Mouse (Mus musculus) forebrain, embryonic 15.5 days (tissue): ENCODE measurements around the gene Ston1. TPM values are rescaled to one million over a fixed set of nuclear protein-coding genes. Genes with fewer than 3 reads are reported as not detected.

Experiments used
- ATAC-seq: fragments of 200-750 bp; cut with Nextera tagmentation; replicated peaks from 2 replicates; pipeline ENCODE4 v1.8.0; 2017; ENCODE audit warnings: mild to moderate bottlenecking, moderate TSS enrichment, moderate library complexity
- H3K27ac ChIP-seq: fragments of 300-500 bp; sonication (generic); replicated peaks from 2 replicates; pipeline ENCODE4 v1.5.1; 2015; ENCODE audit warnings: mild to moderate bottlenecking, inconsistent platforms
- H3K27me3 ChIP-seq: fragments of 300-500 bp; sonication (generic); 2 replicates; pipeline ENCODE4 v1.6.1; 2015; ENCODE audit warnings: inconsistent platforms
- H3K36me3 ChIP-seq: fragments of 300-500 bp; sonication (generic); 2 replicates; pipeline ENCODE4 v1.6.1; 2015; ENCODE audit warnings: mild to moderate bottlenecking, inconsistent platforms
- H3K4me1 ChIP-seq: fragments of 300-500 bp; sonication (generic); 2 replicates; pipeline ENCODE4 v1.6.1; 2015; ENCODE audit warnings: inconsistent platforms
- H3K4me2 ChIP-seq: fragments of 300-500 bp; sonication (generic); replicated peaks from 2 replicates; pipeline ENCODE4 v1.6.1; 2015; ENCODE audit warnings: mild to moderate bottlenecking, inconsistent platforms
- H3K4me3 ChIP-seq: fragments of 300-500 bp; sonication (generic); 2 replicates; pipeline ENCODE4 v1.5.1; 2015; ENCODE audit warnings: mild to moderate bottlenecking, inconsistent platforms
- H3K9ac ChIP-seq: fragments of 300-500 bp; sonication (generic); replicated peaks from 2 replicates; pipeline ENCODE4 v1.6.1; 2015; ENCODE audit warnings: mild to moderate bottlenecking, inconsistent platforms
- H3K9me3 ChIP-seq: fragments of 300-500 bp; sonication (generic); 2 replicates; pipeline ENCODE4 v1.6.1; 2016; ENCODE audit warnings: inconsistent platforms
- WGBS: fragments of 180-500 bp; shearing (Covaris S2); methylation state at CpG from one replicate; pipeline ENCODE4 v1.1.7; 2015; ENCODE audit warnings: mixed read lengths; 5-methylcytosine and 5-hydroxymethylcytosine counted together
- polyA plus RNA-seq: library from polyadenylated mRNA; unstranded; fragments of >200 nt; fragmentation: Nextera tagmentation; extraction: Ambion mirVana; gene quantifications from 2 replicates; pipeline ENCODE4 v1.2.1, GENCODE M21; 2015

Gene Ston1
- polyA plus RNA-seq, 1 experiment from 2014 or later, result 1.9 TPM

DNA sequence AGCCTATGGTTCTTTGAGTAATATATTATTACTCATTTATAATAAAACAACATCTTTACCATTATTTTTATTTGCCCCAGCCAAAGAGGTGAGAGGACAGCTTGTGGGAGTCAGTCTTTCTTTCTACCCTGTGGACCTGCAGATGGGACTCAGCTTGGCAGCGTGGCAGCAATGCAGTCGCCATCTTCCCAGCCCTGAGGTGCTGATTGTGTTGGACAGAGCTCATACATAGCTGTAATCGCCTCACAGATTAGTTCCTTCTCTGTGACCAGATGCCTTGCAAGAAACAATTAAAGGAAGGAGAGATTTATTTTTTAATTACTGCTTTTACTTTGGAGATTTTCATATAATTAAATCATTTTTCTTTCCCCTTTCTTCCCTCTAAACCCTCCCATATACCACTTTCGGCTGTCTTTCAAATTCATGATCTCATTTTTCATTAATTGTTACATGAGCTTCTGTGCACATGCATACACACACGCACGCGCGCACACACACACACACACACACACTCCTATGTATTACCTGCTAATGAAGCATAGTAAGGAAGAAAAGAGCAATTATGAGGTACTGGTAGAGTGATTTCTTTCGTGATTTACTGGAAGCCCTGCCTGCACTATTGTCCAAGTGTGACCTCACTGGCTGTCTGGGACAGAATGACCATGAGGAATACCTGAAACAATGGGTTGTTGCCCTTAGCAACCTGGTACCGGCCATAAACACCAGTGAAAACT, 27.5 kb upstream of the Ston1 start:
- Histone ChIP-seq H3K27ac (peak overlapping the region; percentile 46; the same call in 1 of the 2 replicates), H3K36me3 (peaks cover 52% of the 10 kb centered on the region), H3K27me3 (no peaks in the 10 kb centered on the region), H3K9me3 (no peaks in the 10 kb centered on the region), H3K9ac (no peak overlapping the region), H3K4me2 (no peak overlapping the region), H3K4me1 (0 out of 2 replicates have a peak, but pooled peaks cover 4% of the 10 kb centered on the region), H3K4me3 (no peak overlapping the region)
- WGBS, result 44% methylated on average over 10 of the region's 10 CpGs
- peak; percentile 38; the same call in 1 of the 2 replicates for ATAC-seq

DNA sequence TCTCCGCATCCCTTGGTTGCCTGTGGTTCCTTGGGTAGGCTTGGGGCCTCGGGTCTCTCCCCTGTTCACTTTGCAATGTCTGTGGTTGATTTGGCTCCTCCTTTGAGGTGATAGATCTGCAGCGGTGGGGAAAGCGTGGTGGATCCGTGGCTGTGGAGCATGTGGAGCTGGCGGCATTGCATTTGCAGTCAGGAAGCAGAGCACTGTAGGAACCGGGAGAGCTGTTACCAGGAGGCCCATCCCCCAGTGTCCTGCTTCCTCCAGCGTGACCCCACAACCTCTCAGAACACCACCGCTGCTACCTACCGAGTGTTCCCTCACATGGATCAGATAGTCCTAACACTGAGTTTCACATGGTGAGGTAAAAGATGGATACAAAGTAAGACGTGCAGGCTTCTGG, 26.7 kb upstream of the Ston1 start:
- no peak for ATAC-seq
- H3K9me3 ChIP-seq, result no peaks in the 10 kb centered on the region
- 0 out of 2 replicates have a peak, but pooled peaks cover 4% of the 10 kb centered on the region for H3K4me1 ChIP-seq
- H3K4me3 ChIP-seq, result no peak overlapping the region
- no peak overlapping the region for H3K4me2 ChIP-seq
- no peak overlapping the region for H3K9ac ChIP-seq
- WGBS, result 88% methylated on average over 11 of the region's 11 CpGs
- H3K27ac ChIP-seq, result no peak overlapping the region
- H3K27me3 ChIP-seq, result no peaks in the 10 kb centered on the region
- H3K36me3 ChIP-seq, result peaks cover 54% of the 10 kb centered on the region

DNA sequence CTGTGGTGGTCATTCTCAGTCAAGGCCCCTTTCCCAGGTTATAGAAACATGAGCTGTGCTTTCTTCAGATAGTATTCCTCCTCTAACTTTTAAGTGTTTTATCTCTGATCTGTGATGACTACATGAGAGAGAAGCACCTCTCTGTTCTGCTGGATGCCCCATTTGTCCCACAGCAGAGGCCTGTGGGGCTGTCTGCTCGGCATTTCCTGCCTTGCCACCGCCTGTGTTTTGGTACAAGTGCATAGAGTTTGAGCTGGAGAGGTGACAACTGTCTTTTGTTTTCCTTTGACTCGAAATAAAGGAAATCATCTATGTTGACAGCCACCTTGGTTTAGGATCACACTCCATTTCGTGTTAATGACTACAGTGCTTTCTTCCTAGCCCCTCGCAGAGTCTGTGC, 22.7 kb upstream of the Ston1 start:
- Histone ChIP-seq H3K4me2 (no peak overlapping the region), H3K9me3 (no peaks in the 10 kb centered on the region), H3K36me3 (peaks cover 59% of the 10 kb centered on the region), H3K27ac (no peak overlapping the region), H3K4me3 (no peak overlapping the region), H3K9ac (no peak overlapping the region), H3K27me3 (no peaks in the 10 kb centered on the region), H3K4me1 (0 out of 2 replicates have a peak, but pooled peaks cover 4% of the 10 kb centered on the region)
- ATAC-seq, result no peak
- WGBS, result 70% methylated on average over 5 of the region's 5 CpGs

GRCm38 (mm10) chr17:88578522-88579242, 18.8 kb upstream of the Ston1 start:
- Histone ChIP-seq H3K4me2 (no peak overlapping the region), H3K36me3 (peaks cover 59% of the 10 kb centered on the region), H3K4me1 (no peaks in the 10 kb centered on the region), H3K9ac (no peak overlapping the region), H3K27me3 (no peaks in the 10 kb centered on the region), H3K27ac (no peak overlapping the region), H3K4me3 (no peak overlapping the region), H3K9me3 (no peaks in the 10 kb centered on the region)
- ATAC-seq, result 0 out of 2 replicates have a peak, but pooled peaks have one; percentile 32
- 87% methylated on average over 20 of the region's 20 CpGs for WGBS

DNA sequence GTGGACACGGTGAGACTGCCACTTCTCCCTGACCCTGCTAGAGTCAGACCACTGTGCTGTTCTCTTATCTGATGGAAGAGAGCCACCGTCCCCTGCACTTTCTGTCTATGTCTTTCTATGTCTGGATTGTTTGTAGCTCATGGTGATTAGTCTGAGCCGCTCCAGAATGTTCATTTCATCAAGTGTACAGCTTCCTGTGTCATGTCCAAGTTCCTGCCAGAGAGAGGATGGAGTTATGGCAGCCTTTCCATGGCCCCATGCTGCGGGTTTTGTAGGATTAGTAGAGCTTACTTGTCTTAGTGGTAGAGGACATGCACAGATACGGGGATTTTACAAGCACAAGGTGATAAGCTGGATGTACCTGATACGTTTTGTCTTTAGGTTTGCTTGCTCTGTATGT, 16.9 kb upstream of the Ston1 start:
- no peak overlapping the region for H3K27ac ChIP-seq
- H3K9ac ChIP-seq, result no peak overlapping the region
- H3K36me3 ChIP-seq, result peaks cover 77% of the 10 kb centered on the region
- no peak for ATAC-seq
- H3K4me2 ChIP-seq, result no peak overlapping the region
- H3K27me3 ChIP-seq, result no peaks in the 10 kb centered on the region
- no peaks in the 10 kb centered on the region for H3K4me1 ChIP-seq
- WGBS, result 89% methylated on average over 6 of the region's 6 CpGs
- no peaks in the 10 kb centered on the region for H3K9me3 ChIP-seq
- no peak overlapping the region for H3K4me3 ChIP-seq

DNA sequence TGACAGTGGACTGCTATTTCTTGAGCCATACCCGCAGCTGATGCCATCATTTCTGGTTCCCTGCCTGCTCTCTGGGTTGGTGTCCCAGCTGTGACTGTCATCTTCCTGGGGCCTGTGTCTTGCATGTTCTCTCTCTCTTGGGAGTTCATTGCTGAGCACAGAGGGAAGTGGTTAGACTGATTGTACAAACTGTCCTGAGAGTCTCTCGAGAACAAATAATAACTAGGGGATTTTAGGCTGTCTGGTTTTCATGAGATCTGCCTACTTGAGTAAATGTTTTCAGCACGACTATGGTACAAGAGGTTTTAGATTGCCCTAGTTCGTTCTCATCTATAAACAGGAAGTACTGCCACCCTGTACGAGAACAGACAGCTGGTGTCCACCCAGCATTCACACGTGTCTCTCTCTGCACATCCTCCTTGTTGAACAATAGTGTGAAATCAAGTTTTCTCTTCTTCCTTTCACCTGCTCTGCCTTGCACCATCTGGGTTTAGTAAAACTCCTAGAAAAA, 15.9 kb upstream of the Ston1 start:
- Histone ChIP-seq H3K9me3 (no peaks in the 10 kb centered on the region), H3K36me3 (peaks cover 78% of the 10 kb centered on the region), H3K9ac (no peak overlapping the region), H3K4me3 (no peak overlapping the region), H3K4me2 (no peak overlapping the region), H3K27ac (no peak overlapping the region), H3K27me3 (no peaks in the 10 kb centered on the region), H3K4me1 (no peaks in the 10 kb centered on the region)
- WGBS, result 84% methylated on average over 6 of the region's 6 CpGs
- no peak for ATAC-seq

GRCm38 (mm10) chr17:88582999-88583398, 14.5 kb upstream of the Ston1 start:
- 90% methylated on average over 11 of the region's 11 CpGs for WGBS

DNA sequence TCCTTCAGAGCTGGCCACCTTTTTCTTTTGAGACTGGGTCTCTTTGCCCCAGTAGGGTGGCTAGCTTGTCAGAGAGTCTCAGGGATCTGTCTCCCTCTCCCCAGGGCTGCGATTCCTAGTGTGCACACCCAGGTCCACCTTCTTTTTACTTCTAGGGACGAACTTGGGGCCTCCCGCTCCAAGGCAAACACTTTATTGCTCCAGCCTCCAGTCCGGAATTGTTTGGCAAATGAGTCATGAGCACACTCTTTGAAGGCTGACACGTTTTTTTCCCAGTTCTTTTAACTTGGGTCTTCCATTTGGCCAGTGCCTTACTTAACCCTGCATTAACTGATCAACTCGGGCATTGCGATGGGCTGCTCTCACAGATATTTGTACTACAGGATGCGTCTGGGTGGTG, 14.1 kb upstream of the Ston1 start:
- Histone ChIP-seq H3K27ac (no peak overlapping the region), H3K27me3 (no peaks in the 10 kb centered on the region), H3K36me3 (peaks cover 75% of the 10 kb centered on the region), H3K4me1 (no peaks in the 10 kb centered on the region), H3K9ac (no peak overlapping the region), H3K4me3 (no peak overlapping the region), H3K4me2 (no peak overlapping the region), H3K9me3 (no peaks in the 10 kb centered on the region)
- ATAC-seq, result no peak
- WGBS, result 88% methylated on average over 8 of the region's 8 CpGs

More at GRCm38 (mm10) chr17:88582999-88583398, 14.5 kb upstream of the Ston1 start:
- Histone ChIP-seq H3K9me3 (no peaks in the 10 kb centered on the region), H3K4me1 (no peaks in the 10 kb centered on the region), H3K36me3 (peaks cover 75% of the 10 kb centered on the region), H3K9ac (no peak overlapping the region), H3K27ac (no peak overlapping the region), H3K4me2 (no peak overlapping the region), H3K4me3 (no peak overlapping the region), H3K27me3 (no peaks in the 10 kb centered on the region)
- ATAC-seq, result no peak

- peaks cover 59% of the 10 kb centered on the region for H3K36me3 ChIP-seq
These were observed 10.1 kb upstream of the Ston1 start for GRCm38 (mm10) chr17:88587371-88587770.

DNA sequence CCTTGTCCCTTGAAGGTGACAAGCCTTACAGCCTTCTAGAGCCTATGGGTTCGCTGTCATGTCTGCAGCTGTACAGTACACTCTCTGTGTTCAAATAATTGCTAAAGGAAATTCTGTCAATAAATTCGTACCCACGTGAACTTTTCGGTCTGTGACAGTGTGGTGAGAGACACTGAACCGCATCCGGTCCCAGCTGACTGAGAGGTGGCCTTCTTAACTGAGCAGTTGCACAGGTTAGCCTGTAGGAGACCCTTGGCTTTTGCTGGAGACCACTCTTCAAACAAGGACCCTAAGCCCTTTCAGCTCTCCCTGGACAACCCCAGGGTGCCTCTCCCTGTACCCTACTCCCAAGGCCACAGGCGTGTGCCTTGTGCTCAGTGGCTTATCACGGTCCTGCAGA, 9.3 kb upstream of the Ston1 start:
- H3K36me3 ChIP-seq, result peaks cover 54% of the 10 kb centered on the region
- no peak overlapping the region for H3K27ac ChIP-seq

More at GRCm38 (mm10) chr17:88587371-88587770, 10.1 kb upstream of the Ston1 start:
- no peak overlapping the region for H3K4me2 ChIP-seq
- H3K9me3 ChIP-seq, result no peaks in the 10 kb centered on the region
- WGBS, result 87% methylated on average over 15 of the region's 15 CpGs
- H3K9ac ChIP-seq, result no peak overlapping the region
- H3K4me1 ChIP-seq, result no peaks in the 10 kb centered on the region
- no peaks in the 10 kb centered on the region for H3K27me3 ChIP-seq
- H3K27ac ChIP-seq, result no peak overlapping the region
- no peak for ATAC-seq
- no peak overlapping the region for H3K4me3 ChIP-seq

GRCm38 (mm10) chr17:88590251-88590650, 7.2 kb upstream of the Ston1 start:
- Histone ChIP-seq H3K4me2 (no peak overlapping the region), H3K4me1 (no peaks in the 10 kb centered on the region), H3K27ac (no peak overlapping the region), H3K4me3 (no peak overlapping the region), H3K9me3 (no peaks in the 10 kb centered on the region), H3K27me3 (no peaks in the 10 kb centered on the region), H3K9ac (no peak overlapping the region), H3K36me3 (peaks cover 34% of the 10 kb centered on the region)
- ATAC-seq, result no peak
- 64% methylated on average over 6 of the region's 6 CpGs for WGBS

More for the DNA sequence above, 9.3 kb upstream of the Ston1 start:
- H3K9me3 ChIP-seq, result no peaks in the 10 kb centered on the region
- ATAC-seq, result 0 out of 2 replicates have a peak, but pooled peaks have one; percentile 41
- no peaks in the 10 kb centered on the region for H3K27me3 ChIP-seq
- H3K4me3 ChIP-seq, result no peak overlapping the region
- H3K4me1 ChIP-seq, result no peaks in the 10 kb centered on the region
- no peak overlapping the region for H3K9ac ChIP-seq
- no peak overlapping the region for H3K4me2 ChIP-seq
- WGBS, result 97% methylated on average over 8 of the region's 8 CpGs

DNA sequence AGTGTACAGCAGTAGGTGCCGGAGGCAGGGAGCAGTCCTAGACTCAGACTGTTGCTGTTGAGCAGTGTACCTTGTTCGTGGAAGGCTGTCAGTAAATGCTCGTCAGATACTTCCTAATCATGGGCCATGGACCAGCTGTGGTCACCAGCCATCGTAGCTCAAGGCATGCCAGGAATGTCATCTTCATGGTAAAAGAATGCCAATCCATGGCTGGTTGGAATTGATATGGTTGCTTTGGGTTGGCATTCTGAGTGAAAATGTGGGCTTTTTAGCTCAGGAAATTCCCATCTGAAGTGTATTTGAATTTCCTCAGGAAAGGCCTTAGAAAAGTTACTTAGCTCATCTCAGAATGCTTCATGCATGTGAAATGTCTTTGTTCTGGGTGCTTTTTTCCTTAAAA, 2.4 kb upstream of the Ston1 start:
- no peak overlapping the region for H3K9ac ChIP-seq
- no peak for ATAC-seq
- H3K4me3 ChIP-seq, result no peak overlapping the region
- no peaks in the 10 kb centered on the region for H3K9me3 ChIP-seq
- H3K36me3 ChIP-seq, result peaks cover 3% of the 10 kb centered on the region; the same call in 1 of the 2 replicates
- no peak overlapping the region for H3K27ac ChIP-seq
- no peaks in the 10 kb centered on the region for H3K27me3 ChIP-seq
- WGBS, result 85% methylated on average over 4 of the region's 4 CpGs
- H3K4me2 ChIP-seq, result no peak overlapping the region
- H3K4me1 ChIP-seq, result peaks cover 16% of the 10 kb centered on the region
